21 mouse cellular contexts compared by ENCODE assay signal in genomic region chr16:93776468-93776867, GRCm38 (mm10). TPM values are rescaled to one million over a fixed set of nuclear protein-coding genes. Genes with fewer than 3 reads are reported as not detected.
DNase-seq lines count a peak whose midpoint lies in the region; ATAC-seq lines count a peak whose summit lies in the region.
"Had no signal": no experiment of that assay in that cellular context is flagged by ENCODE, and none has a peak within 500 bp of the region (broad histone marks: within the 10 kb centered on the region; RNA-seq: fewer than 3 reads in every experiment).

No protein-coding gene starts in this region.

- ATAC-seq in kidney, embryonic 16.5 days (ENCODE audit: low FRiP score, low TSS enrichment): peak; percentile 77
- no peak for ATAC-seq in activated CD4-positive, CD25-positive, alpha-beta regulatory T cell, adult 4 months
- ATAC-seq: forebrain, embryonic 13.5 days; forebrain, postnatal 0 days had no signal

- H3K4me2 ChIP-seq in kidney, embryonic 16.5 days (replicated peaks; ENCODE audit: low read depth, low read length): no peak overlapping the region
- H3K4me2 ChIP-seq: embryonic facial prominence, embryonic 13.5 days; forebrain, embryonic 13.5 days; heart, embryonic 13.5 days had no signal

- H3K36me3 ChIP-seq in kidney, embryonic 16.5 days (ENCODE audit: insufficient read depth, low read length): peaks cover 14% of the 10 kb centered on the region
- H3K36me3 ChIP-seq: G1E had no signal

- H3K4me3 ChIP-seq in kidney, embryonic 16.5 days (ENCODE audit: low read length): no peak overlapping the region
- H3K4me3 ChIP-seq: embryonic facial prominence, embryonic 13.5 days; forebrain, embryonic 13.5 days; gastrocnemius, adult 2 months; heart, embryonic 13.5 days had no signal

- no peaks in the 10 kb centered on the region for H3K27me3 ChIP-seq in kidney, embryonic 16.5 days (ENCODE audit: insufficient read depth, low read length)
- H3K27me3 ChIP-seq: embryonic facial prominence, embryonic 13.5 days; forebrain, embryonic 13.5 days; heart, embryonic 13.5 days had no signal

- no peak overlapping the region; the same call in 1 of the 2 replicates for H3K27ac ChIP-seq in kidney, embryonic 16.5 days (ENCODE audit: low read length)
- H3K27ac ChIP-seq: embryonic facial prominence, embryonic 13.5 days; forebrain, embryonic 13.5 days; gastrocnemius, adult 2 months; heart, embryonic 13.5 days had no signal

- WGBS in kidney, embryonic 16.5 days: 57% methylated on average over 5 of the region's 5 CpGs

- DNase-seq in kidney, adult 11 months: peak; percentile 52
- no peak for DNase-seq in kidney, postnatal 14 days
- DNase-seq in kidney, adult 8-10 months: peak; percentile 28 to 48
- peak; percentile 40 to 48 for DNase-seq in kidney, postnatal 36 days
- DNase-seq in frontal cortex, postnatal 14 days (ENCODE audit: low spot score in 2 of 2): no peak
- DNase-seq in layer of hippocampus, adult 9-10 months (ENCODE audit: low spot score): no peak
- DNase-seq: adrenal gland, postnatal 10 days; B cell, adult 2 months; cerebellum, adult 11-12 months; cerebellum, adult 9-10 months; cerebellum, postnatal 25 days; forebrain, postnatal 0 days; gastrocnemius, adult 2 months; gastrocnemius, postnatal 25 days; heart, postnatal 36 days had no signal

- no peaks in the 10 kb centered on the region for H3K9me3 ChIP-seq in kidney, embryonic 16.5 days (ENCODE audit: low read length)
- H3K9me3 ChIP-seq: embryonic facial prominence, embryonic 13.5 days; forebrain, embryonic 13.5 days; G1E; heart, embryonic 13.5 days had no signal

- H3K4me1 ChIP-seq in kidney, embryonic 16.5 days (ENCODE audit: insufficient read depth, low read length): peaks cover 4% of the 10 kb centered on the region; the same call in 1 of the 2 replicates
- H3K4me1 ChIP-seq: forebrain, embryonic 13.5 days had no signal

- H3K9ac ChIP-seq in kidney, embryonic 16.5 days (replicated peaks; ENCODE audit: low read length): no peak overlapping the region
- H3K9ac ChIP-seq: embryonic facial prominence, embryonic 13.5 days; forebrain, embryonic 13.5 days; forebrain, postnatal 0 days; heart, embryonic 13.5 days had no signal

RNA-seq across cellular contexts. Expression of gene Morc3, which starts 55.5 kb away (rescaled TPM):
- polyA plus RNA-seq in kidney, embryonic 16.5 days (2015; fragmentation: Nextera tagmentation; extraction: Ambion mirVana): 33.1 and 33.3 TPM in 2 replicates
- polyA plus RNA-seq in activated CD4-positive, CD25-positive, alpha-beta regulatory T cell, adult 4 months (2017; shearing (Covaris generic)): 10 to 100 TPM; 71.8 to 98.2 TPM

Comparison
In these comparisons a context has a peak if more than half of its experiments do, and no peak if none do; other contexts are left out.
1. DNase-seq: peak in kidney, adult 11 months (single experiment), kidney, adult 8-10 months (2 of 2) and kidney, postnatal 36 days (2 of 2); none in kidney, postnatal 14 days (single experiment), frontal cortex, postnatal 14 days (0 of 2) and layer of hippocampus, adult 9-10 months (single experiment).